ENCODE assay signal across 7 mouse cellular contexts in genomic region chrX:151708055-151708670, GRCm38 (mm10).
DNase-seq lines count a peak whose midpoint lies in the region; ATAC-seq lines count a peak whose summit lies in the region.
"Not testable (repeated sequence)": the region's sequence is repeated elsewhere in the genome, so short reads cannot be mapped to it uniquely, and the experiment has no call there.

No protein-coding gene starts in this region.

- not testable (repeated sequence) for H3K27me3 ChIP-seq in forebrain, embryonic 16.5 days (replicated peaks; ENCODE audit: control insufficient read depth, insufficient read depth, low read length); midbrain, embryonic 10.5 days (ENCODE audit: low read depth, poor library complexity, severe bottlenecking)

- intact Hi-C loops in left cerebral cortex, postnatal 14 days (cut with DNase I), result loop anchor here (10.0 kb wide), 1 partner anchor 57 kb away; no protein-coding TSS in a partner anchor

- peak; percentile 83 to 85 for DNase-seq in cerebellum, postnatal 10 days
- peak; percentile 2 to 3 for DNase-seq in heart, adult 18-20 months
- DNase-seq in kidney, postnatal 4 days, result peak; percentile 34 to 51
- DNase-seq in left cerebral cortex, postnatal 14 days (ENCODE audit: low spot score in 2 of 2), result peak; percentile 70 to 88
- peak; percentile 21 for DNase-seq in midbrain, embryonic 10.5 days (ENCODE audit: low spot score)
- DNase-seq in retina, embryonic 14.5 days (ENCODE audit: low spot score), result peak; percentile 59

- WGBS in forebrain, embryonic 16.5 days, result 7% methylated on average over 4 of the region's 4 CpGs
- 27% methylated on average over 4 of the region's 4 CpGs for WGBS in midbrain, embryonic 10.5 days

- peak overlapping the region; percentile 23; the same call in 1 of the 2 replicates for H3K27ac ChIP-seq in forebrain, embryonic 16.5 days (ENCODE audit: low read length)
- H3K27ac ChIP-seq in midbrain, embryonic 10.5 days (replicated peaks), result not testable (repeated sequence)

- ATAC-seq in forebrain, embryonic 16.5 days, result peak; percentile 91

- not testable (repeated sequence) for H3K4me3 ChIP-seq in forebrain, embryonic 16.5 days (replicated peaks; ENCODE audit: low read length); midbrain, embryonic 10.5 days

- not testable (repeated sequence) for H3K4me1 ChIP-seq in forebrain, embryonic 16.5 days (replicated peaks; ENCODE audit: control insufficient read depth, insufficient read depth, low read length); midbrain, embryonic 10.5 days

- H3K4me2 ChIP-seq in forebrain, embryonic 16.5 days (ENCODE audit: low read length), result 0 out of 2 replicates have a peak overlapping the region, but pooled peaks have one; percentile 16

- not testable (repeated sequence) for H3K9me3 ChIP-seq in forebrain, embryonic 16.5 days (ENCODE audit: control insufficient read depth, low read length); midbrain, embryonic 10.5 days (replicated peaks)

- not testable (repeated sequence) for H3K36me3 ChIP-seq in forebrain, embryonic 16.5 days (ENCODE audit: control insufficient read depth, insufficient read depth); midbrain, embryonic 10.5 days

- not testable (repeated sequence) for H3K9ac ChIP-seq in forebrain, embryonic 16.5 days (replicated peaks; ENCODE audit: low read depth, low read length)

Comparison
In these comparisons a context has a peak if more than half of its experiments do, and no peak if none do; other contexts are left out.
1. DNase-seq: peak in every context shown above with its lines; median percentile 84 in cerebellum, postnatal 10 days; 79 in left cerebral cortex, postnatal 14 days; 59 in retina, embryonic 14.5 days; 42 in kidney, postnatal 4 days; 21 in midbrain, embryonic 10.5 days; 2 in heart, adult 18-20 months.